Mouse (Mus musculus): ENCODE data around the gene Zbtb16.

DNA sequence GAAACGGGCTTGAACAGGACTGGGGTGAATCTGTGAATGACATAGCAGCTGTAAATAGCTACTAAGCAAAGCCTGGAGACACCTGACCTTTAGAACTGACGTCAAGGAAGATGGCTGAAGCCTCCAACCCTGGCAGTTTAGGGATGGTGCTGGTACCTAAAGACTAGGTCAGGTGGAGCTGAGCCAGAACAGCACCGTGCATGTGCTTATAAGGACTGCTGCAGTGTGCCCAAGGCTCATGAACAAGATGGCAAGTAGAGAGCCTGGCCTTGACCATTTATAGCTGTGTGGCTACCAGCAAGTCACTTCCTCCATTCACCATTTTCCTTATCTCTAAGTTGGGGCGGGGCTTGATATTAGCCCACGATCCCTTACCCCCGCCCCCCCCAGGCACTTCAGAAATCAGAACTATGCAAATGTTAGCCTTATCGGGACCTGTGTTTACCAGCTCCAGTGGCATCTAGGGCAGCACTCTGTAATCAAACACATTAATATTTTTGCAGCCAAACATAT lies 9.6 kb downstream of the Zbtb16 start:
- no peak for TF ChIP-seq POLR2A (IDR thresholded peaks at IDR 0.05; ENCODE audit: low read depth, low read length)
- no peak for TF ChIP-seq CTCF (IDR thresholded peaks at IDR 0.05; ENCODE audit: borderline replicate concordance, insufficient read depth, low read length)
